Mouse (Mus musculus): ENCODE measurements around the gene Aifm3.
"Not testable (repeated sequence)": the region's sequence is repeated elsewhere in the genome, so short reads cannot be mapped to it uniquely, and the experiment has no call there.

Aifm3 gene

GRCm38 (mm10) chr16:17499249-17499883 lies 10.0 kb downstream of the Aifm3 start:
- no peak for DNase-seq (ENCODE audit: low spot score)

GRCm38 (mm10) chr16:17502681-17503080 lies 13.3 kb downstream of the Aifm3 start:
- no peak for DNase-seq (ENCODE audit: low spot score)

DNA sequence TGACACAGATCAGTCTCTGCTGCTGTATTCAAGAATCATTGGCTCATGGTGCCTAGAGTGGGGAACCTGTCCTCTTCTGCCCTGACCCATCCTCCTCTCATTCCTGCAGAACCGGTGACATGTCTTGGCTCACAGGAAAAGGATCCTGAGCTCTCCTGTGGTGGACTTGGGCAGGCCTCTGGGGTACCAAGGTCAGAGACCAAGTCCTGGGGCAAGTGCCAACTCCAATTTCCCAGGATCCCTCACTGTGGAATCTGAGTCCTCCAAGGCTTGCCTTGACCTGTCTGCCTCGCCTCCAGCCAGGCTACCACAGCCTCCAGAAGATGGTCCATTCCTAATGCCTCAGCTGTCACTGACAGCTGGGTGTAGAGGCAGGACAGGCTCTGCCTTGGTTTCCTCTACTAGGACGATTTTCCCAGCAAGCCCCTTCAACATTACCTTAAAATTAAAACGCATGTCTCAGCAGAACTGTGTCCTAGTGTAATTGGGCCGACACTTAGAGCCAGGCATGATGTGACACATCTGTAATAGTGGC lies 17.7 kb downstream of the Aifm3 start:
- no peak for DNase-seq (ENCODE audit: low spot score)

GRCm38 (mm10) chr16:17508031-17508430 lies 18.6 kb downstream of the Aifm3 start:
- not testable (repeated sequence) for DNase-seq (ENCODE audit: low spot score)

GRCm38 (mm10) chr16:17508546-17509239 lies 19.3 kb downstream of the Aifm3 start, which contains the start of gene Lztr1:
Gene Lztr1, plus strand, starts transcription at chr16:17508688.
- DNase-seq (ENCODE audit: low spot score): peak; percentile 79

DNA sequence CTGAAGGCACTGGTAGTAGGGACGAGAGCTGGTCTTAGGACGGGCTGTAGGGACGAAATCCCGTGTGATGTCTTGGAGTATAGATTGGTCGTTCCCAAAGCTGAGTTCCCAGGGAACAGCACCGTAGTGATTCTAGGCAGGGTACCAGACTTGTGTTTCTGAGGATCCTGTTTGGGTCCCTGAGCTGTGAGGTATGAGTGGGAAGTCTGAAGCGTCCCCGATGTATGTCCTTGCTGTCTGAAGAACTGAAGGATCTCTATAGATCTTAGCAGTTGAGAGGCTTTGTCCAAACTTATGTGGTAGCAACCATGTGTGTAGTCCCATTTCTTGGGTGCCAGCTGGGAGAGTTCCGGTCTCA lies 19.8 kb downstream of the Aifm3 start:
- DNase-seq (ENCODE audit: low spot score): no peak

DNA sequence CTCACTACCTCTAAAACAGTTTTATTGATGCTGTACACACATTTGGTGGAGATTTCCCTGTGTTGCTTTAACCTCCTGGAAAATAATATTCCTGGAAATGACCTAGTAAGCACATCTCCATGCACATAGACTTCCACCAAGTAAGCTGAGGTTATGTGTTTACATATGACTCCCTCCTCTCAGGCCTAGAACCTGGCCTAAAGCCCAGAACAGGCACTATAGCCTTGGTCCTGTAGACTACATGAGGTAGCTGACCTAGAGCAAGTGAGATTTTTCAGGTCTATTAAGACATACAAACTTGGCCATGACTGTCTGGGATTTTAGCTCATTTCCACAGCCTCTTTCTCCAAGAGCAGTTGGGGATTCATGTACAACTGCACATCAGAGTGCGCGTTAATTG lies 20.7 kb downstream of the Aifm3 start:
- no peak for DNase-seq (ENCODE audit: low spot score)

DNA sequence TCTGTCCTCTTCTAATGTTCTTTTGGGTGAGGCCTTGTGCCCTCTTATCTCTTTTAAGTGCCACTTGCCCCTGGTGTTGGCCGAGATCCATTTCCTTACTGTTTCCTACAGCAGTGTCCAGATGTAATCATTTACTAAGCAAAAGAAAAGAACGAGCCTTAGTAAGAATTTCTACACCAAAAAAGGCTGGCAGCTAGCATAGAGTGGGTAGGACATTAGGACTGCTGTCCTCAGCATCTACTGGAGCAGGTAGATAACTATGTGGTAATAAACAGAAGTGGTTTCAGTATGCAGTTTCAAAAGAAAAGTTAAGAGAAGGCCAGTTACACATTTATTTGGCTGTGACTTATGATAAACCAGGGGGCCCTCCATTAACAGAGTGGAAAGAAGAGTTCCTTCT lies 21.3 kb downstream of the Aifm3 start:
- no peak for DNase-seq (ENCODE audit: low spot score)

- no peak for DNase-seq (ENCODE audit: low spot score)
These were observed 22.0 kb downstream of the Aifm3 start for GRCm38 (mm10) chr16:17511431-17511830.

DNA sequence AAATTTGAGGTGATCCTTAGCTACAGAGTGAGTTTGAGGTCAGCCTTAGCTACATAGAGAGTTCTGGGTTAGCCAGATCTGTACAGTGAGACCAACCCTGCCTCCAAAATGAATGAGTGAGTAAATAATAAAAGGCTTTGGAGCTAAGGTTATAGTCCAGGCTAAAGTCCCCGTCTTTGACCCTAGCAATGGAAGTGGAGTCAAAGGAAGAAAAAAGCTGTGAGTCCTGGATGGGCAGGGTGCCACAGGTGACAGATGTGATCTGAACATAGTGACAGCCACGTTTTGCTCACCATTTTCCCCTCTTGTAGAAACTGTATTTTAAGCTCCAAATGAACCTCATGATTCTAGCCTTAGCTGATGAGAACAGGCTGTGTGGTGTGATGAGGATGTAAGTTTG lies 29.5 kb downstream of the Aifm3 start:
- no peak for DNase-seq (ENCODE audit: low spot score)

GRCm38 (mm10) chr16:17524156-17524555 lies 34.7 kb downstream of the Aifm3 start:
- DNase-seq (ENCODE audit: low spot score): no peak

GRCm38 (mm10) chr16:17525524-17525923 lies 36.1 kb downstream of the Aifm3 start:
- no peak for DNase-seq (ENCODE audit: low spot score)

DNA sequence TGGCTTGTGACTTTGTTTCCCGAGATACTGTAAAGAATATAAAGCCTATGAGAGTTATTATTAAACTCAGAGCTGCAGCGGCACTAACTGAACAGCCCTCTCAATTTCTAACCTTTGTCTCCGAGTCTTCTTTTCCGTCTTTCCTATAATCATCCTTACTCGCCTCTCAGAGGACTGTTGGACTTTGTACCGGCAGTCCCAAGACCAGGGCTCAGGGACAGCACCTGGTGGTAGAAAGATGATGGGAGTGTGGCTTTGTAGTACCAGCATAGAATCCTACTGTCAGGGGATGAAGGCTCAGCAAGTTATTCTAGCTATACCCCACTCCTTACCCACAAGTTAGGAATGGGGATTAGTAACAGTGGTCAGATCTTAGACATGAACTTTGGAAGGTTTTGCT lies 36.8 kb downstream of the Aifm3 start:
- DNase-seq (ENCODE audit: low spot score): no peak

DNA sequence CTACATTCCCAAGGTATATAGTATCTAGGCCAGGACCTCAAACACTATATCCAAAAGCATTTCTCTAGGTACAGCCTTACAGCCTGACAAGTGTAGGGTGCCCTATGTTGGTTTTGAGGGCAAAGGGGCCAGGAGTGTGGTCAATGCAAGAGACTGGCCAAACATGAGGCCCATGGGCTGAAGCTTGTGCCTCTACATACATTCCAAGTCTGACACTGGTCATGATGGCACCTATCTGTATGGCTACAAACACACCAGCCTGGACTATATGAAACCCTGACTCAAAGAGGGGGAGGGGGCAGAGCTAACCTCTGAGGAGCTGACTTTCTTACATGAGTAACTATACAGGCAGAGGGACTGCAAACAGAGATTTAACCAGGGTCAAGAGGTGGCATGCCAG lies 38.2 kb downstream of the Aifm3 start:
- no peak for DNase-seq (ENCODE audit: low spot score)

GRCm38 (mm10) chr16:17528276-17528675 lies 38.9 kb downstream of the Aifm3 start:
- no peak for DNase-seq (ENCODE audit: low spot score)

DNA sequence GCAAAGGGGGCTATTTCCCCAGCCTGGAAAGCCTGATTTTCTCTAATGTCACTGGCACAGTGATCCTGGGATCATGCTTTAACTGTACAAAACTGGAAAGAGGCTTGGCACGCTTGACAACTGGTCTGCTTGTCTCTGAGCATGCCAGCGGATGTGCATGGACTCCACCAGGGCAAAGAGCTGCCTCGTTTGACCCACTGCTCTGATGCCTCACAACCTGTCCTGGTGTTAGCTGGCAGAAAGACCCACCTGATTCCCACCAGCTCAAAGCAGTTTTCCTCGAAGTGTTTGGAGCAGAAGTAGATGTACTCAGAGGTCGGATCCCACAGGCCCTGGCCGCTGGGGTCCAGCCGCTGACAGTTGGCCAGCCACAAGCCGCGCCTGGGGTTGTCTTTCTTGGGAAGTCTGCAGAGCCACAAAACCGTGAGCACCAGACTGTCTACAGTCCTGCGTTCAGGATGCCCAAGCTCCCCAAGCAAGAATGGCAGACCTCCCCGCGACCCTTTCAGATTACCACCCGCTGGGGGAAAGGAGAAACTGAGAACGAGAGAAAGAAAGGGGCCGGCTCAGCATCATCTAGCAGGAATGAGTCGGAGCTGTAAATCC lies 40.7 kb downstream of the Aifm3 start:
- DNase-seq (ENCODE audit: low spot score): no peak

DNA sequence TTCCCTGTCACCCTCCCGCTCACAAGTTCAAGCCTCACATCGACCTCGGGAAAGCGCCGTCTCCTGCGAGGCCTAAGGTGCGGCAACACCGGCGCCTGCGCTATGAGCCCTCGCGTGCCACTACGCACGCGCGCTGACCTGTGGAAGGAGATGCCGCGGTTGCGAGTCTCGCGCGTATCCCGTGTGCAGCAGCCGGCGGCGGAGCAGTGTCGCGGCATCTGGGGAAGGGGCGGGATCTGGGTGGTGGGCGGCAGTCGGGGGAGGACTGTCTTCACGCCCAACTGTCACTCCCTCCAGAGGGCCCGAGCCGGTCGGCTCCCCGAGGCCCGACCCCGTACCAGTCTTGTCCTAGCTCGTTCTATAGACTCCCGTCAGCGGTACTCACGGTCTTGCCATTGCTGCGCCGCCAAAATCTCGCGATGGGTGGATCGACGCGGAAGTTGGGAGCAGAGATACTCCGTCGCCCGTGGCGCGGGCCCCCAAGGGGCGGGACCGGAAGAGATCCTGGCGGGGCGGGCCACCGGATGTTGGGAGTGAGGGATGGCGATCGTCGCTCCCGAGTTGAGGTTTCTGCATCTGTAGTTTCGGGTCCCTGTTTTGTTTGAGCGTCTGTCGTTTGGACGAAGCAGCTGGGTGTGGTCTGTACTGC lies 41.4 kb downstream of the Aifm3 start, which contains the start of gene Thap7:
Gene Thap7 (minus strand): TSS at position 497 of the 649 bp plus-strand sequence.
- peak; percentile 87 for DNase-seq (ENCODE audit: low spot score)

- DNase-seq (ENCODE audit: low spot score): no peak
These were observed 42.9 kb downstream of the Aifm3 start for GRCm38 (mm10) chr16:17532271-17532670.

DNA sequence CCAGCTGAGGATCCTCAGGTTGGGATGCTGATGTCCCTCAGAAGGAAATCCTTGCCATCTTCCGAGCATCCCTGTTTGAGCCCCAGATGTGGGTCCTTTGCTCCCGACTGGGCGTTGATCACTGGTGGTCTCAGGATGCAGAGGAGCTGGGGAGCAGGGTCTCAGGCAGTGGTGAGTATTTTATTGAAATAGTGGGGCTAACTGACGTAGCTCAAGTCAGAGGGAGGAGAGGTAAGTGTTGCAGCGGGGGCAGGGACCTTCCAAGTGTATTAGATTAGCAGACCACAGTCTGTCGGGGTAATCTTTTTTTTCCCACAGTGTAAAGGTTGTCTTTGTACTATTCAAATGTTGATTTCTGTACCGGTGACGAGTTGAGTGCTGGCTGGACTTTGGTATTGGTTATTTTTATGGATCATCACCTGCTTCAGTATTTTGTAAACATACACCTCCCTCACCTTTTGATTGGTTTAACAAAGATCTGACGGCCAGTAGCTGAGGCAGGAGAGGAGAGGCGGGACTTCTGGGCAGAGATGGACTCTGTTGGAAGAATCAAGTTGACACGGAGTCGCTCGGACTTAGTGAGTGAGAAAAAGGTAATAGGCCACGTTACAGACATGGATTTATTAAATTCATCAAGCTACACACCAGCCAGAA lies 43.4 kb downstream of the Aifm3 start:
- no peak for DNase-seq (ENCODE audit: low spot score)

DNA sequence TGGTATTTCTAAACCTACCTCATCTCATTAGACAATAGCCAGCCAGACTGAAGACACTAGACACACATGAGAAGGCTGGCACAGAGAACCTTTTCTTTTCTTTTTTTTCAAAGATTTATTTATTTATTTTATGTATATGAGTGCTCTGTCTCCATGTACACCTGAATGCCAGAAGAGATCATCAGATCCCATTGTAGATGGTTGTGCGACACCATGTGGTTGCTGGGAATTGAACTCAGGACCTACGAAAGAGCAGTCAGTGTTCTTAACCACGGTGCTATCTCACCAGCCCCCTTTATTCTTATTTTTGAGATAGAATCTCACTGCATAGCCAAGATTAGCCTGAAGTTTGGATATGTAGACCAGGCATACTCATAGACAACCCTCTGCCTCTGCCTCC lies 47.2 kb downstream of the Aifm3 start:
- DNase-seq (ENCODE audit: low spot score): no peak

DNA sequence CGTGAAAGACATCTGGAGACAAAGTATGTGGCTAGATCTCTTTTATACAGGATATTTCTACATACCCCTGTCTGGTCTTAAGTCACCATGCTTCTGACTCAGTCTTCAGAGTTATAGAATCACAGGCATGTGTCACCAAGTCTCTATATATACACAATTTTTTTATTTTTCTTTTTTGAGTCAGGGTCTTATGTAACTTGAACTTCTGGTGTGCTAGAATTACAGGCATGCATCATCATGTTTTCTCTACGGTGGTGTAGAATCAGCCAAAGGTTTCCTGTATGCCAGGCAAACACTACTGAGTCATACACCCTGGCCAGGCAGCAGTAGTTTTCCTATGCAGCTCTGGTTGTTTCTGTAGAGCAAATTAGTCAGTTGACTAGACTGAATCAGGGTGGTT lies 53.2 kb downstream of the Aifm3 start:
- DNase-seq (ENCODE audit: low spot score): no peak

GRCm38 (mm10) chr16:17552837-17553236 lies 63.4 kb downstream of the Aifm3 start:
- DNase-seq (ENCODE audit: low spot score): no peak
